Mouse (Mus musculus) lung, embryonic 15.5 days (tissue): Measurements from ENCODE around the gene Cela3b. TPM values are rescaled to one million over a fixed set of nuclear protein-coding genes. Genes with fewer than 3 reads are reported as not detected.

Experiments used
- ATAC-seq: fragments of 200-750 bp; cut with Nextera tagmentation; 2 replicates; pipeline ENCODE4 v1.8.0; 2017; ENCODE audit warnings: moderate number of reproducible peaks, borderline replicate concordance; ENCODE audit not compliant: low FRiP score, low TSS enrichment; ENCODE audit errors: extremely low read depth
- H3K27ac ChIP-seq: fragments of 300-500 bp; sonication (generic); 2 replicates; pipeline ENCODE4 v1.5.1; 2015; ENCODE audit warnings: moderate library complexity, mild to moderate bottlenecking, inconsistent platforms
- H3K27me3 ChIP-seq: fragments of 300-500 bp; sonication (generic); 2 replicates; pipeline ENCODE4 v1.6.1; 2015; ENCODE audit warnings: inconsistent platforms
- H3K36me3 ChIP-seq: fragments of 300-500 bp; sonication (generic); 2 replicates; pipeline ENCODE4 v1.6.1; 2015; ENCODE audit warnings: inconsistent platforms
- H3K4me1 ChIP-seq: fragments of 300-500 bp; sonication (generic); 2 replicates; pipeline ENCODE4 v1.6.1; 2015; ENCODE audit warnings: inconsistent platforms
- H3K4me2 ChIP-seq: fragments of 300-500 bp; sonication (generic); 2 replicates; pipeline ENCODE4 v1.6.1; 2015; ENCODE audit warnings: inconsistent platforms, mild to moderate bottlenecking, moderate library complexity
- H3K4me3 ChIP-seq: fragments of 300-500 bp; sonication (generic); 2 replicates; pipeline ENCODE4 v1.5.1; 2015; ENCODE audit warnings: mild to moderate bottlenecking, inconsistent platforms
- H3K9ac ChIP-seq: fragments of 300-500 bp; sonication (generic); 2 replicates; pipeline ENCODE4 v1.6.1; 2015; ENCODE audit warnings: inconsistent platforms
- H3K9me3 ChIP-seq: fragments of 300-500 bp; sonication (generic); 2 replicates; pipeline ENCODE4 v1.6.1; 2016; ENCODE audit warnings: inconsistent platforms
- WGBS: fragments of 180-500 bp; shearing (Covaris S2); methylation state at CpG from one replicate; pipeline ENCODE4 v1.1.7; 2015; 5-methylcytosine and 5-hydroxymethylcytosine counted together
- polyA plus RNA-seq: library from polyadenylated mRNA; unstranded; fragments of >200 nt; fragmentation: Nextera tagmentation; extraction: Ambion mirVana; gene quantifications from 2 replicates; pipeline ENCODE4 v1.2.1, GENCODE M21; 2015

The Cela3b gene
- polyA plus RNA-seq, 1 experiment from 2014 or later, result 0.16 TPM

- Histone ChIP-seq H3K4me1 (peaks cover 53% of the 10 kb centered on the region), H3K9me3 (no peaks in the 10 kb centered on the region), H3K4me2 (no peak overlapping the region), H3K27ac (no peak overlapping the region), H3K4me3 (no peak overlapping the region), H3K27me3 (no peaks in the 10 kb centered on the region), H3K9ac (no peak overlapping the region), H3K36me3 (no peaks in the 10 kb centered on the region)
- WGBS, result 45% methylated on average over 5 of the region's 5 CpGs
- no peak for ATAC-seq
Measured at GRCm38 (mm10) chr4:137458861-137459260, 28.5 kb upstream of the Cela3b start.

- no peaks in the 10 kb centered on the region for H3K9me3 ChIP-seq
- 71% methylated on average over 9 of the region's 9 CpGs for WGBS
- H3K4me1 ChIP-seq, result peaks cover 51% of the 10 kb centered on the region
- no peaks in the 10 kb centered on the region for H3K27me3 ChIP-seq
- H3K4me2 ChIP-seq, result no peak overlapping the region
- H3K4me3 ChIP-seq, result no peak overlapping the region
- H3K9ac ChIP-seq, result no peak overlapping the region
- H3K27ac ChIP-seq, result no peak overlapping the region
- no peak for ATAC-seq
- no peaks in the 10 kb centered on the region for H3K36me3 ChIP-seq
Measured at GRCm38 (mm10) chr4:137458310-137458709, 28.0 kb upstream of the Cela3b start.

- no peak overlapping the region for H3K4me2 ChIP-seq
- H3K9me3 ChIP-seq, result no peaks in the 10 kb centered on the region
- peaks cover 41% of the 10 kb centered on the region for H3K4me1 ChIP-seq
- H3K36me3 ChIP-seq, result no peaks in the 10 kb centered on the region
- no peak for ATAC-seq
- no peaks in the 10 kb centered on the region for H3K27me3 ChIP-seq
- no peak overlapping the region for H3K27ac ChIP-seq
- H3K9ac ChIP-seq, result no peak overlapping the region
- H3K4me3 ChIP-seq, result no peak overlapping the region
- 53% methylated on average over 4 of the region's 4 CpGs for WGBS
Measured at GRCm38 (mm10) chr4:137457292-137457691, 27.0 kb upstream of the Cela3b start.

- Histone ChIP-seq H3K4me1 (peaks cover 34% of the 10 kb centered on the region), H3K4me3 (no peak overlapping the region), H3K27me3 (no peaks in the 10 kb centered on the region), H3K9me3 (no peaks in the 10 kb centered on the region), H3K4me2 (no peak overlapping the region), H3K27ac (no peak overlapping the region), H3K36me3 (no peaks in the 10 kb centered on the region), H3K9ac (no peak overlapping the region)
- no peak for ATAC-seq
- 74% methylated on average over 12 of the region's 12 CpGs for WGBS
Measured at GRCm38 (mm10) chr4:137456581-137456980, 26.2 kb upstream of the Cela3b start.

GRCm38 (mm10) chr4:137454582-137454981 lies 24.2 kb upstream of the Cela3b start:
- Histone ChIP-seq H3K4me3 (no peak overlapping the region), H3K27ac (no peak overlapping the region), H3K4me1 (peaks cover 21% of the 10 kb centered on the region; the same call in 1 of the 2 replicates), H3K9ac (no peak overlapping the region), H3K27me3 (no peaks in the 10 kb centered on the region), H3K4me2 (no peak overlapping the region), H3K36me3 (no peaks in the 10 kb centered on the region), H3K9me3 (no peaks in the 10 kb centered on the region)
- no peak for ATAC-seq
- WGBS, result 75% methylated on average over 14 of the region's 14 CpGs

- no peak within 1 kb of the TSS for H3K27ac ChIP-seq
- H3K4me1 ChIP-seq, result peaks cover 21% of the 10 kb centered on the region
- ATAC-seq, result no peak
- H3K9me3 ChIP-seq, result no peaks in the 10 kb centered on the region
- H3K4me2 ChIP-seq, result no peak within 1 kb of the TSS
- no peaks in the 10 kb centered on the region for H3K36me3 ChIP-seq
- WGBS, result 73% methylated on average over 8 of the region's 8 CpGs
- no peaks in the 10 kb centered on the region for H3K27me3 ChIP-seq
- no peak within 1 kb of the TSS for H3K9ac ChIP-seq
- H3K4me3 ChIP-seq, result no peak within 1 kb of the TSS
Measured at GRCm38 (mm10) chr4:137453234-137453767, 23.0 kb upstream of the Cela3b start, which contains the start of gene 1700013G24Rik. Gene 1700013G24Rik, plus strand, starts transcription at chr4:137453284.

GRCm38 (mm10) chr4:137452190-137452589 lies 21.9 kb upstream of the Cela3b start:
- Histone ChIP-seq H3K4me2 (no peak overlapping the region), H3K9me3 (no peaks in the 10 kb centered on the region), H3K27me3 (no peaks in the 10 kb centered on the region), H3K4me3 (no peak overlapping the region), H3K4me1 (peaks cover 25% of the 10 kb centered on the region), H3K9ac (no peak overlapping the region), H3K36me3 (no peaks in the 10 kb centered on the region), H3K27ac (no peak overlapping the region)
- WGBS, result 89% methylated on average over 6 of the region's 6 CpGs
- ATAC-seq, result no peak

GRCm38 (mm10) chr4:137449715-137450114 lies 19.4 kb upstream of the Cela3b start:
- ATAC-seq, result no peak
- WGBS, result 67% methylated on average over 10 of the region's 10 CpGs
- H3K36me3 ChIP-seq, result no peaks in the 10 kb centered on the region
- H3K4me3 ChIP-seq, result no peak overlapping the region
- peaks cover 23% of the 10 kb centered on the region for H3K4me1 ChIP-seq
- no peaks in the 10 kb centered on the region for H3K27me3 ChIP-seq
- H3K27ac ChIP-seq, result no peak overlapping the region
- no peaks in the 10 kb centered on the region for H3K9me3 ChIP-seq
- no peak overlapping the region for H3K4me2 ChIP-seq
- H3K9ac ChIP-seq, result no peak overlapping the region

- Histone ChIP-seq H3K4me2 (no peak overlapping the region), H3K36me3 (no peaks in the 10 kb centered on the region), H3K9me3 (no peaks in the 10 kb centered on the region), H3K4me3 (no peak overlapping the region), H3K4me1 (peaks cover 23% of the 10 kb centered on the region), H3K27me3 (no peaks in the 10 kb centered on the region), H3K9ac (no peak overlapping the region), H3K27ac (no peak overlapping the region)
- 45% methylated on average over 2 of the region's 2 CpGs for WGBS
- ATAC-seq, result no peak
Measured at GRCm38 (mm10) chr4:137449132-137449531, 18.8 kb upstream of the Cela3b start.

GRCm38 (mm10) chr4:137448641-137449040 lies 18.3 kb upstream of the Cela3b start:
- Histone ChIP-seq H3K4me1 (peaks cover 23% of the 10 kb centered on the region), H3K9me3 (no peaks in the 10 kb centered on the region), H3K27ac (no peak overlapping the region; the same call in 1 of the 2 replicates), H3K36me3 (no peaks in the 10 kb centered on the region), H3K4me3 (no peak overlapping the region), H3K4me2 (no peak overlapping the region), H3K9ac (no peak overlapping the region), H3K27me3 (no peaks in the 10 kb centered on the region)
- ATAC-seq, result no peak
- 21% methylated on average over 2 of the region's 2 CpGs for WGBS

GRCm38 (mm10) chr4:137448197-137448596 lies 17.9 kb upstream of the Cela3b start:
- Histone ChIP-seq H3K9ac (no peak overlapping the region), H3K4me3 (no peak overlapping the region), H3K27ac (peak overlapping the region; percentile 8; the same call in 1 of the 2 replicates), H3K27me3 (no peaks in the 10 kb centered on the region), H3K4me2 (no peak overlapping the region), H3K9me3 (no peaks in the 10 kb centered on the region), H3K36me3 (no peaks in the 10 kb centered on the region), H3K4me1 (peaks cover 22% of the 10 kb centered on the region)
- WGBS, result 12% methylated on average over 6 of the region's 6 CpGs
- no peak for ATAC-seq

- H3K27me3 ChIP-seq, result no peaks in the 10 kb centered on the region
- no peak overlapping the region for H3K4me3 ChIP-seq
- no peak overlapping the region for H3K9ac ChIP-seq
- peaks cover 22% of the 10 kb centered on the region for H3K4me1 ChIP-seq
- H3K36me3 ChIP-seq, result no peaks in the 10 kb centered on the region
- H3K4me2 ChIP-seq, result no peak overlapping the region
- no peak for ATAC-seq
- peak overlapping the region; percentile 8; the same call in 1 of the 2 replicates for H3K27ac ChIP-seq
- no peaks in the 10 kb centered on the region for H3K9me3 ChIP-seq
- 56% methylated on average over 7 of the region's 7 CpGs for WGBS
Measured at GRCm38 (mm10) chr4:137447363-137448196, 17.2 kb upstream of the Cela3b start.
